Mouse (Mus musculus) retina, postnatal 1 day (tissue): ENCODE data around the gene Cep295.
A peak's percentile ranks its signal among the peaks of the same experiment; 100 is the strongest.
"Not testable (repeated sequence)": the region's sequence is repeated elsewhere in the genome, so short reads cannot be mapped to it uniquely, and the experiment has no call there.

Experiments used
- DNase-seq: peaks from one replicate; pipeline ENCODE4 v3.0.0-alpha.2; 2012

Cep295 gene

GRCm38 (mm10) chr9:15306398-15307119, 51.0 kb downstream of the Cep295 start, which contains the start of gene 4931406C07Rik:
4931406C07Rik (minus strand) TSS chr9:15306448.
- peak; percentile 17 for DNase-seq

GRCm38 (mm10) chr9:15305503-15306397, 51.8 kb downstream of the Cep295 start, which contains the start of gene Taf1d:
Taf1d (plus strand) TSS chr9:15306214.
- DNase-seq: peak; percentile 96

GRCm38 (mm10) chr9:15302881-15303280, 54.7 kb downstream of the Cep295 start:
- no peak for DNase-seq

- not testable (repeated sequence) for DNase-seq
Observed at GRCm38 (mm10) chr9:15302006-15302405, 55.6 kb downstream of the Cep295 start.

- DNase-seq: no peak
Observed at GRCm38 (mm10) chr9:15301399-15301798, 56.2 kb downstream of the Cep295 start.

GRCm38 (mm10) chr9:15300056-15300455, 57.5 kb downstream of the Cep295 start:
- no peak for DNase-seq

GRCm38 (mm10) chr9:15298451-15298850, 59.1 kb downstream of the Cep295 start:
- no peak for DNase-seq

GRCm38 (mm10) chr9:15297112-15297511, 60.5 kb downstream of the Cep295 start:
- DNase-seq: no peak

- no peak for DNase-seq
Observed at GRCm38 (mm10) chr9:15289251-15289650, 68.3 kb downstream of the Cep295 start.

- no peak for DNase-seq
Observed at GRCm38 (mm10) chr9:15288402-15288801, 69.2 kb downstream of the Cep295 start.

GRCm38 (mm10) chr9:15287846-15288245, 69.7 kb downstream of the Cep295 start:
- no peak for DNase-seq

- DNase-seq: no peak
Observed at GRCm38 (mm10) chr9:15285443-15285842, 72.1 kb downstream of the Cep295 start.

GRCm38 (mm10) chr9:15280491-15280879, 77.1 kb downstream of the Cep295 start:
- no peak for DNase-seq

- DNase-seq: peak; percentile 98
Observed at GRCm38 (mm10) chr9:15279649-15280490, 77.7 kb downstream of the Cep295 start, which contains the start of gene Med17. Med17 (minus strand) TSS chr9:15279931.

- DNase-seq: no peak
Observed at GRCm38 (mm10) chr9:15279139-15279648, 78.4 kb downstream of the Cep295 start.

- no peak for DNase-seq
Observed at GRCm38 (mm10) chr9:15278343-15278742, 79.2 kb downstream of the Cep295 start.

GRCm38 (mm10) chr9:15276855-15277254, 80.7 kb downstream of the Cep295 start:
- no peak for DNase-seq

- DNase-seq: no peak
Observed at GRCm38 (mm10) chr9:15273981-15274380, 83.6 kb downstream of the Cep295 start.
